Comparison of ENCODE assay signal across 13 mouse cellular contexts in the genomic region with DNA sequence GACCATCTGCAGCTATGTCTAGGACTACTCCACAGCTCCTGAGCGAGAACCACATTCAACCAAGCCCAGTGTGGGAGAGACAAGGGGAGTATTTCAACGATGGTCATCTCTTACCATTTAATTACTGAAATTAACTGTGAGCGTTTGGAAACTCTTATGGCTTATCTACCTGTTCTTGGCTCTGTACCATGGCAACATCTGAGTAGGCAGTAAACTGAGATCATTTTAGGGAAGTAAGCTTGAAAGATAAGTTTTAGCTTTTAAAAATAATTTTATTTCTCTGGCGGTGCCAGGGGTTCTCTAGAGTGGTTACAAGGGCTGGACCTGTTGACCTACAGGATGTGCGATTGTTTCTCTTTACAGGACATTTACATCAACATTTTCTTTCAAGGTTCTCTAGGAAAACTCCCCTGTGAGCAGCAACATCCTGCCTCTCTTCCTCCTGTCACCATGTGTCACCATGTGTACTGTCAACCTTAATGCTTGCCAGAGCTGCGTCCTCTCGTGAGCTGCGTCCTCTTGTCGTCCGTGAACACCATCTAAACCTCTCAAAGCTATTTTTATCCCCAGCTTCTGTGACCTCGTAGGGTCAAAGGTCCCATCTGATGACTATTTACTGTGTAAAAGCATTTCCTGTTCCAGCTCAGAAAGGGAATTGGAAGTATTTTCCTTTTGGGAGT. TPM values are rescaled to one million over a fixed set of nuclear protein-coding genes. Genes with fewer than 3 reads are reported as not detected.
A peak's percentile ranks its signal among the peaks of the same experiment; 100 is the strongest.
DNase-seq lines count a peak whose midpoint lies in the region; ATAC-seq lines count a peak whose summit lies in the region.
"Had no signal": no experiment of that assay in that cellular context is flagged by ENCODE, and none has a peak within 500 bp of the region (broad histone marks: within the 10 kb centered on the region; RNA-seq: fewer than 3 reads in every experiment).

No protein-coding gene starts in this region.

- no peak overlapping the region for H3K4me2 ChIP-seq in kidney, embryonic 15.5 days
- H3K4me2 ChIP-seq: embryonic facial prominence, embryonic 13.5 days; forebrain, embryonic 15.5 days had no signal

- ATAC-seq in kidney, embryonic 15.5 days (replicated peaks; ENCODE audit: low FRiP score), result no peak
- ATAC-seq: forebrain, embryonic 15.5 days had no signal

- H3K27ac ChIP-seq in kidney, embryonic 15.5 days, result no peak overlapping the region
- peak overlapping the region; percentile 8; the same call in 1 of the 2 replicates for H3K27ac ChIP-seq in embryonic facial prominence, embryonic 10.5 days (replicated peaks)
- H3K27ac ChIP-seq: embryonic facial prominence, embryonic 13.5 days; forebrain, embryonic 15.5 days; hindbrain, embryonic 10.5 days had no signal

- H3K4me1 ChIP-seq in kidney, embryonic 15.5 days, result peaks cover 30% of the 10 kb centered on the region
- H3K4me1 ChIP-seq in embryonic facial prominence, embryonic 10.5 days, result peaks cover 64% of the 10 kb centered on the region
- H3K4me1 ChIP-seq: embryonic facial prominence, embryonic 13.5 days had no signal

- H3K4me3 ChIP-seq in kidney, embryonic 15.5 days (replicated peaks), result no peak overlapping the region
- H3K4me3 ChIP-seq in embryonic facial prominence, embryonic 10.5 days, result no peak overlapping the region
- H3K4me3 ChIP-seq: embryonic facial prominence, embryonic 13.5 days; forebrain, embryonic 15.5 days; hindbrain, embryonic 10.5 days had no signal

- H3K9ac ChIP-seq in kidney, embryonic 15.5 days, result no peak overlapping the region
- H3K9ac ChIP-seq: embryonic facial prominence, embryonic 13.5 days; forebrain, embryonic 15.5 days had no signal

- H3K36me3 ChIP-seq in kidney, embryonic 15.5 days, result no peaks in the 10 kb centered on the region
- H3K36me3 ChIP-seq in embryonic facial prominence, embryonic 10.5 days (replicated peaks), result no peaks in the 10 kb centered on the region
- H3K36me3 ChIP-seq: embryonic facial prominence, embryonic 13.5 days; forebrain, embryonic 15.5 days; hindbrain, embryonic 10.5 days had no signal

- peaks cover 7% of the 10 kb centered on the region for H3K27me3 ChIP-seq in kidney, embryonic 15.5 days
- peaks cover 64% of the 10 kb centered on the region for H3K27me3 ChIP-seq in embryonic facial prominence, embryonic 10.5 days (replicated peaks; ENCODE audit: low read depth, poor library complexity, severe bottlenecking)
- H3K27me3 ChIP-seq: CH12.LX had no signal

- peak; percentile 24 to 25 for DNase-seq in kidney, adult 8-10 months
- peak; percentile 52 for DNase-seq in embryonic facial prominence, embryonic 10.5 days (ENCODE audit: low spot score)
- peak; percentile 39 for DNase-seq in heart, postnatal 4 days
- DNase-seq in skeletal muscle tissue, adult 2 months (ENCODE audit: low read depth, low spot score), result peak; percentile 44
- DNase-seq in cerebellum, adult 9-10 months, result no peak
- no peak for DNase-seq in adipocyte (ENCODE audit: low spot score)
- no peak for DNase-seq in adrenal gland, postnatal 10 days
- DNase-seq: layer of hippocampus, adult 9-11 months had no signal

- no peaks in the 10 kb centered on the region for H3K9me3 ChIP-seq in kidney, embryonic 15.5 days (replicated peaks)
- H3K9me3 ChIP-seq in embryonic facial prominence, embryonic 10.5 days, result no peaks in the 10 kb centered on the region
- H3K9me3 ChIP-seq: embryonic facial prominence, embryonic 13.5 days; forebrain, embryonic 15.5 days; hindbrain, embryonic 10.5 days had no signal

- WGBS in kidney, embryonic 15.5 days, result 52% methylated on average over 11 of the region's 11 CpGs
- 43% methylated on average over 11 of the region's 11 CpGs for WGBS in embryonic facial prominence, embryonic 10.5 days

RNA-seq across cellular contexts. Expression of a gene that starts 15.5 kb away (rescaled TPM):
- 1.0 and 1.7 TPM in 2 replicates for polyA plus RNA-seq in kidney, embryonic 15.5 days (2015; fragmentation: Nextera tagmentation; extraction: Ambion mirVana)
- polyA plus RNA-seq in embryonic facial prominence, embryonic 10.5 days (2016; fragmentation: Nextera tagmentation; extraction: Ambion mirVana), result 0.40 TPM in 1 of 2 replicates, not detected in the other
- 100 to 1,000 TPM; 432 to 451 TPM for total RNA-seq in heart, postnatal 4 days (2021)
- total RNA-seq in adrenal gland, postnatal 10 days (2021), result 10 to 100 TPM in 1 of 2 experiments, 1 to 10 TPM in 1; 9.8 to 11.1 TPM

Comparison
In these comparisons a context has a peak if more than half of its experiments do, and no peak if none do; other contexts are left out.
1. DNase-seq: peak in kidney, adult 8-10 months (2 of 2), embryonic facial prominence, embryonic 10.5 days (single experiment), heart, postnatal 4 days (single experiment) and skeletal muscle tissue, adult 2 months (single experiment); none in cerebellum, adult 9-10 months (single experiment), adipocyte (single experiment) and adrenal gland, postnatal 10 days (single experiment).
2. RNA of a gene that starts 15.5 kb away (total RNA-seq): 432 to 451 TPM in heart, postnatal 4 days; 9.8 to 11.1 TPM in adrenal gland, postnatal 10 days; every median in the first group is over 10 times any median in the second.